ENCODE assay signal across 15 mouse cellular contexts in the genomic region with DNA sequence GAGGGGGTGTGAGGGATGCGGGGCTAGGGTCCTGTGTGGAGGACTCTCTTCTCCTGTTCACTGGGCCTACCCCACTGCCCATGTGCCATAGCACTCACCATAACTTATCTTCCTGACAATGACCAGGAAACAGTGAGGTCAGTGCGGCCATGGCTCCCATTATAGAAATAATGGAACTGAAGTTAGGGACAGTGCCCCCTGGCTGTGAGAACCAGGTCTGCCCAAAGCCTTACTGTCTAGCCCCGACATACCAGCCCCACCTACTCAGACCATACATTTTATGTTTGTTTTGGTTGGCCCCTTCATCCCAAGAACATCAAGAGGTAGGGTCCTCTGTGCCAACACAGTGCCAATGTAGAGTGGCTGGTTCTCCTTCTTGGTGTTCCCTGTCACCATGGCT. TPM values are rescaled to one million over a fixed set of nuclear protein-coding genes. Genes with fewer than 3 reads are reported as not detected.
DNase-seq lines count a peak whose midpoint lies in the region; ATAC-seq and TF ChIP-seq lines count a peak whose summit lies in the region.
"Had no signal": no experiment of that assay in that cellular context is flagged by ENCODE, and none has a peak within 500 bp of the region (broad histone marks: within the 10 kb centered on the region; RNA-seq: fewer than 3 reads in every experiment).

No protein-coding gene starts in this region.

- peak overlapping the region; percentile 77 for H3K27ac ChIP-seq in layer of hippocampus, adult 2 months
- H3K27ac ChIP-seq: heart, embryonic 10.5 days; limb, embryonic 12.5 days had no signal

- no peak overlapping the region for H3K4me3 ChIP-seq in layer of hippocampus, adult 2 months
- H3K4me3 ChIP-seq: heart, embryonic 10.5 days; limb, embryonic 12.5 days had no signal

- no peak for ATAC-seq in inflammation-experienced regulatory T-cells, adult 6 months

- peak; percentile 67 for TF ChIP-seq CTCF in layer of hippocampus, adult 2 months (conservative IDR thresholded peaks at IDR 0.05)

- DNase-seq in cerebellum, adult 11-12 months = peak; percentile 21
- no peak for DNase-seq in cerebellum, adult 11 months
- no peak for DNase-seq in layer of hippocampus, adult 2 months (ENCODE audit: low spot score in 2 of 2)
- DNase-seq in layer of hippocampus, postnatal 14 days (ENCODE audit: low spot score in 2 of 2) = no peak
- peak; percentile 34 for DNase-seq in 3T3-L1 (ENCODE audit: low read depth, low spot score)
- DNase-seq in R1 (ENCODE audit: low read depth, low spot score) = peak; percentile 56
- DNase-seq in right cerebral cortex, postnatal 10 days (ENCODE audit: low spot score in 2 of 2) = no peak
- DNase-seq: spleen, adult 18-20 months; thymus, postnatal 14 days had no signal

RNA-seq across cellular contexts. Expression of a gene that starts 7.8 kb away (rescaled TPM):
- 100 to 1,000 TPM; 585 to 600 TPM for total RNA-seq in layer of hippocampus, adult 2 months (2021)
- total RNA-seq in layer of hippocampus, postnatal 14 days (2021) = 100 to 1,000 TPM; 610 to 641 TPM
- under 1 TPM in 2 of 3 experiments, not detected in 1; 0.12 to 0.52 TPM for polyA plus RNA-seq in inflammation-experienced regulatory T-cells, adult 6 months (2017; shearing (Covaris generic))
- total RNA-seq: neutrophil, adult 5-6 weeks had no signal

RNA-seq across cellular contexts. Expression of a gene that starts 23.5 kb away (rescaled TPM):
- total RNA-seq in layer of hippocampus, adult 2 months (2021) = 10 to 100 TPM; 67.2 to 69.2 TPM
- 10 to 100 TPM; 37.4 to 50.1 TPM for total RNA-seq in layer of hippocampus, postnatal 14 days (2021)
- polyA plus RNA-seq in inflammation-experienced regulatory T-cells, adult 6 months (2017; shearing (Covaris generic)) = not detected
- total RNA-seq: neutrophil, adult 5-6 weeks had no signal
- polyA plus RNA-seq: heart, embryonic 10.5 days; limb, embryonic 12.5 days had no signal

RNA-seq across cellular contexts. Expression of a gene that starts 35.4 kb away (rescaled TPM):
- total RNA-seq in layer of hippocampus, adult 2 months (2021) = 10 to 100 TPM; 83.2 to 91.6 TPM
- 100 to 1,000 TPM; 101 to 106 TPM for total RNA-seq in layer of hippocampus, postnatal 14 days (2021)
- under 1 TPM in 1 of 3 experiments, not detected in 2; 0.12 TPM for polyA plus RNA-seq in inflammation-experienced regulatory T-cells, adult 6 months (2017; shearing (Covaris generic))
- total RNA-seq: neutrophil, adult 5-6 weeks had no signal

RNA-seq across cellular contexts. Expression of a gene that starts 44.2 kb away (rescaled TPM):
- 100 to 1,000 TPM; 255 to 257 TPM for total RNA-seq in layer of hippocampus, adult 2 months (2021)
- total RNA-seq in layer of hippocampus, postnatal 14 days (2021) = 100 to 1,000 TPM; 185 to 195 TPM
- 1 to 10 TPM; 3.8 to 5.4 (median 5.2) TPM for polyA plus RNA-seq in inflammation-experienced regulatory T-cells, adult 6 months (2017; shearing (Covaris generic))

RNA-seq across cellular contexts. Expression of a gene that starts 47.4 kb away (rescaled TPM):
- total RNA-seq in layer of hippocampus, adult 2 months (2021) = not detected
- total RNA-seq in layer of hippocampus, postnatal 14 days (2021) = not detected
- not detected for polyA plus RNA-seq in inflammation-experienced regulatory T-cells, adult 6 months (2017; shearing (Covaris generic))
- total RNA-seq: neutrophil, adult 5-6 weeks had no signal
- polyA plus RNA-seq: frontal cortex, adult 2 months; limb, embryonic 12.5 days; midbrain, embryonic 11.5 days had no signal

Comparison
In these comparisons a context has a peak if more than half of its experiments do, and no peak if none do; other contexts are left out.
1. DNase-seq: peak in cerebellum, adult 11-12 months (single experiment), 3T3-L1 (single experiment) and R1 (single experiment); none in cerebellum, adult 11 months (single experiment), layer of hippocampus, adult 2 months (0 of 2), layer of hippocampus, postnatal 14 days (0 of 2) and right cerebral cortex, postnatal 10 days (0 of 2).